Mouse (Mus musculus) neural tube, embryonic 12.5 days (tissue): ENCODE measurements around the gene Cuzd1. TPM values are rescaled to one million over a fixed set of nuclear protein-coding genes. Genes with fewer than 3 reads are reported as not detected.

ENCODE experiments used
- polyA plus RNA-seq: library from polyadenylated mRNA; unstranded; fragments of >200 nt; fragmentation: Nextera tagmentation; extraction: Ambion mirVana; gene quantifications from 2 replicates; pipeline ENCODE4 v1.2.1, GENCODE M21; 2016

Cuzd1 gene
- polyA plus RNA-seq, 1 experiment from 2014 or later: not detected

Other genes with a start within 250 kb of the Cuzd1 start
- gene 4933402N03Rik, start 176.0 kb downstream of the Cuzd1 start, polyA plus RNA-seq: not detected in 2 replicates
- gene 5430419D17Rik, start 147.9 kb downstream of the Cuzd1 start, polyA plus RNA-seq: not detected in 2 replicates
- gene Fam24b, start 7.2 kb upstream of the Cuzd1 start, polyA plus RNA-seq: not detected in 2 replicates
- gene Fam24a, start 11.6 kb upstream of the Cuzd1 start, polyA plus RNA-seq: not detected in 2 replicates
- gene 2310057M21Rik, start 40.5 kb upstream of the Cuzd1 start, polyA plus RNA-seq: 19.8 and 25.3 TPM in 2 replicates
- gene Pstk, start 48.8 kb upstream of the Cuzd1 start, polyA plus RNA-seq: 47.5 and 49.6 TPM in 2 replicates
- gene Ikzf5, start 88.2 kb upstream of the Cuzd1 start, polyA plus RNA-seq: 19.0 and 22.4 TPM in 2 replicates
- 73.8 and 80.6 TPM in 2 replicates for gene Acadsb, start 88.3 kb upstream of the Cuzd1 start, polyA plus RNA-seq
- 1.7 and 2.2 TPM in 2 replicates for gene Hmx3, start 220.6 kb upstream of the Cuzd1 start, polyA plus RNA-seq
- gene Hmx2, start 226.5 kb upstream of the Cuzd1 start, polyA plus RNA-seq: 2.6 and 2.7 TPM in 2 replicates
- 212 and 219 TPM in 2 replicates for gene Bub3, start 237.9 kb upstream of the Cuzd1 start, polyA plus RNA-seq